Mouse (Mus musculus): ENCODE measurements around the gene Ttn.

GRCm38 (mm10) chr2:76850066-76850465 is 132.3 kb downstream of the Ttn start:
- no peak for TF ChIP-seq CTCF (IDR thresholded peaks at IDR 0.05; ENCODE audit: extremely low read depth, insufficient read depth, insufficient read length, insufficient replicate concordance)
- no peak for TF ChIP-seq POLR2A (IDR thresholded peaks at IDR 0.05; ENCODE audit: low read depth, low read length)

All from spleen, adult 2 months (tissue).